8 mouse cellular contexts compared by ENCODE assay signal in genomic region chr17:65886571-65886970, GRCm38 (mm10). TPM values are rescaled to one million over a fixed set of nuclear protein-coding genes. Genes with fewer than 3 reads are reported as not detected.
A peak's percentile ranks its signal among the peaks of the same experiment; 100 is the strongest.
DNase-seq lines count a peak whose midpoint lies in the region; ATAC-seq lines count a peak whose summit lies in the region.

No protein-coding gene starts in this region.

- H3K4me2 ChIP-seq in embryonic facial prominence, embryonic 14.5 days (ENCODE audit: low read depth, low read length), result peak overlapping the region; percentile 90
- peak overlapping the region; percentile 93 for H3K4me2 ChIP-seq in hindbrain, embryonic 16.5 days (ENCODE audit: low read length)
- H3K4me2 ChIP-seq in midbrain, embryonic 16.5 days (ENCODE audit: low read length), result peak overlapping the region; percentile 92

- peak; percentile 31 for DNase-seq in kidney, postnatal 10 days
- DNase-seq in kidney, adult 18-20 months, result no peak
- DNase-seq in embryonic facial prominence, embryonic 14.5 days (ENCODE audit: low spot score), result peak; percentile 52
- no peak for DNase-seq in thymus, postnatal 14 days
- DNase-seq in T-cell, adult 2 months (ENCODE audit: low spot score), result no peak
- DNase-seq in gastrocnemius, postnatal 10 days, result no peak

- H3K9me3 ChIP-seq in embryonic facial prominence, embryonic 14.5 days (ENCODE audit: control insufficient read depth, low read length), result no peaks in the 10 kb centered on the region
- no peaks in the 10 kb centered on the region for H3K9me3 ChIP-seq in hindbrain, embryonic 16.5 days (ENCODE audit: control insufficient read depth, low read length)
- H3K9me3 ChIP-seq in midbrain, embryonic 16.5 days (replicated peaks; ENCODE audit: control insufficient read depth, low read length, poor library complexity, severe bottlenecking), result no peaks in the 10 kb centered on the region

- peaks cover 17% of the 10 kb centered on the region for H3K4me1 ChIP-seq in embryonic facial prominence, embryonic 14.5 days (ENCODE audit: control insufficient read depth, insufficient read depth, low read length)
- peaks cover 20% of the 10 kb centered on the region for H3K4me1 ChIP-seq in hindbrain, embryonic 16.5 days (ENCODE audit: control insufficient read depth, insufficient read depth, low read depth, low read length)
- peaks cover 28% of the 10 kb centered on the region for H3K4me1 ChIP-seq in midbrain, embryonic 16.5 days (ENCODE audit: control insufficient read depth, insufficient read depth, low read length)

- peak overlapping the region; percentile 98 for H3K27ac ChIP-seq in embryonic facial prominence, embryonic 14.5 days (replicated peaks; ENCODE audit: low read depth, low read length)
- no peak overlapping the region; the same call in 1 of the 2 replicates for H3K27ac ChIP-seq in hindbrain, embryonic 16.5 days (ENCODE audit: low read depth, low read length)
- peak overlapping the region; percentile 94 for H3K27ac ChIP-seq in midbrain, embryonic 16.5 days (ENCODE audit: low read length)

- no peaks in the 10 kb centered on the region for H3K27me3 ChIP-seq in embryonic facial prominence, embryonic 14.5 days (replicated peaks; ENCODE audit: control insufficient read depth, insufficient read depth, low read length)
- no peaks in the 10 kb centered on the region for H3K27me3 ChIP-seq in hindbrain, embryonic 16.5 days (replicated peaks; ENCODE audit: control insufficient read depth, insufficient read depth, low read length)
- H3K27me3 ChIP-seq in midbrain, embryonic 16.5 days (ENCODE audit: control insufficient read depth, insufficient read depth, low read depth, low read length), result no peaks in the 10 kb centered on the region

- 0 out of 2 replicates have a peak overlapping the region, but pooled peaks have one; percentile 92 for H3K4me3 ChIP-seq in embryonic facial prominence, embryonic 14.5 days (ENCODE audit: low read depth, low read length)
- H3K4me3 ChIP-seq in hindbrain, embryonic 16.5 days (ENCODE audit: low read length), result peak overlapping the region; percentile 97
- H3K4me3 ChIP-seq in midbrain, embryonic 16.5 days (ENCODE audit: low read depth, low read length), result peak overlapping the region; percentile 96

- 68% methylated on average over 9 of the region's 9 CpGs for WGBS in embryonic facial prominence, embryonic 14.5 days
- WGBS in hindbrain, embryonic 16.5 days, result 75% methylated on average over 9 of the region's 9 CpGs
- WGBS in midbrain, embryonic 16.5 days, result 81% methylated on average over 9 of the region's 9 CpGs

- no peak for ATAC-seq in embryonic facial prominence, embryonic 14.5 days (ENCODE audit: low read depth)
- no peak for ATAC-seq in hindbrain, embryonic 16.5 days
- ATAC-seq in midbrain, embryonic 16.5 days, result no peak

- 0 out of 2 replicates have a peak overlapping the region, but pooled peaks have one; percentile 76 for H3K9ac ChIP-seq in embryonic facial prominence, embryonic 14.5 days (ENCODE audit: low read depth, low read length)
- peak overlapping the region; percentile 2; the same call in 1 of the 2 replicates for H3K9ac ChIP-seq in hindbrain, embryonic 16.5 days (ENCODE audit: low read depth, low read length)
- peak overlapping the region; percentile 79; the same call in 1 of the 2 replicates for H3K9ac ChIP-seq in midbrain, embryonic 16.5 days (ENCODE audit: low read depth, low read length)

- no peaks in the 10 kb centered on the region for H3K36me3 ChIP-seq in embryonic facial prominence, embryonic 14.5 days (ENCODE audit: control insufficient read depth, insufficient read depth, low read length)
- no peaks in the 10 kb centered on the region for H3K36me3 ChIP-seq in hindbrain, embryonic 16.5 days (ENCODE audit: control insufficient read depth, insufficient read depth, low read length)
- no peaks in the 10 kb centered on the region for H3K36me3 ChIP-seq in midbrain, embryonic 16.5 days (ENCODE audit: control insufficient read depth, insufficient read depth, low read length)

RNA-seq across cellular contexts. Expression of gene Ralbp1, which starts 1.0 kb away (rescaled TPM):
- 88.9 and 95.6 TPM in 2 replicates for polyA plus RNA-seq in embryonic facial prominence, embryonic 14.5 days (2014; fragmentation: Nextera tagmentation; extraction: Ambion mirVana)
- 52.1 and 58.3 TPM in 2 replicates for polyA plus RNA-seq in hindbrain, embryonic 16.5 days (2015; fragmentation: Nextera tagmentation; extraction: Ambion mirVana)
- 50.2 and 51.6 TPM in 2 replicates for polyA plus RNA-seq in midbrain, embryonic 16.5 days (2015; fragmentation: Nextera tagmentation; extraction: Ambion mirVana)
- total RNA-seq in gastrocnemius, postnatal 10 days (2021), result 10 to 100 TPM; 22.2 to 25.2 TPM

Comparison
In these comparisons a context has a peak if more than half of its experiments do, and no peak if none do; other contexts are left out.
1. DNase-seq: peak in kidney, postnatal 10 days (single experiment) and embryonic facial prominence, embryonic 14.5 days (single experiment); none in kidney, adult 18-20 months (single experiment), thymus, postnatal 14 days (single experiment), T-cell, adult 2 months (single experiment) and gastrocnemius, postnatal 10 days (single experiment).
2. H3K9ac ChIP-seq: peak in every context shown above with its lines; median percentile 79 in midbrain, embryonic 16.5 days; 76 in embryonic facial prominence, embryonic 14.5 days; 2 in hindbrain, embryonic 16.5 days.
3. Peak in every context shown above with its lines, with median percentiles within 50 percentile points of each other: H3K4me2 ChIP-seq and H3K4me3 ChIP-seq.